Mouse (Mus musculus): ENCODE measurements around the gene Smpd1.
A peak's percentile ranks its signal among the peaks of the same experiment; 100 is the strongest.

Gene Smpd1

GRCm38 (mm10) chr7:105562317-105562716, 8.2 kb downstream of the Smpd1 start:
- no peak for DNase-seq (ENCODE audit: low spot score)

GRCm38 (mm10) chr7:105563367-105563766, 9.2 kb downstream of the Smpd1 start:
- DNase-seq (ENCODE audit: low spot score), result no peak

DNA sequence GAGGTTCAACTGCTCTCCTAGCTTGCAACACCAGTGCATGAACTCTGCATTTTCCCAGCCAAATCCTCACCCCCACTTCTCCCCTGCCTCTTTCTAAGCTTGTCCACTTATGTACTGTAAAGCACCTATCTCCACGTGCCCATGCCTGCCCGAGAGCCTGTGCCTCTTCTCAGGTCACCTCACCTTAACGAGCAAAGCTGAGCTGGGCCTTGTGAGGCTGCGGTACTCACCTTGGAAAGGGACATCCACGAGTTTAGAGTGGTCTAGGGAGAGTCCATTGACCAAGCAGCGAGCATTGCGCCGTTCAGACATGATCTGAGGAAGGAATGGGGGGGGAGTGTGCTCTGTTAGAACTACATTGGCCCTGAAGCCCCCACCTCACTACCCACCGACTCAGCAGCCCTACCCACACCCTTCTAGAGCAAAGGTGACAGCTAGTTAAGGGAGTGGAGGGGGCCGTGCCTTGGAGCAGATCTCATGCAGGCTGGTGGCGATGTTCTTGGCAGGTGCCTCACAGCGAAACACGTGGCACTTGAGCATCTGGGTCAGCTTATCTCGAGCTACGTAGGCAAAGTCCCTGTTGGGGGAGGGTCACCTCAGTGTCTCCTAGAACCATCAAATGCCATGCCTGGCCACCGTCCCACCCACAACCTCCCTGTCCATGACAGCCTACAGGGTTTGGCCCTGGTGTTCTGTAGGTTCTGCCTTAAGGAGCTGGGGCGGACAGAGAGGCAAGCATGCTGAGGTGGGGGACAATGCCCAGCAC, 11.1 kb downstream of the Smpd1 start:
- DNase-seq (ENCODE audit: low spot score), result no peak

GRCm38 (mm10) chr7:105568583-105568982, 14.4 kb downstream of the Smpd1 start:
- DNase-seq (ENCODE audit: low spot score), result no peak

DNA sequence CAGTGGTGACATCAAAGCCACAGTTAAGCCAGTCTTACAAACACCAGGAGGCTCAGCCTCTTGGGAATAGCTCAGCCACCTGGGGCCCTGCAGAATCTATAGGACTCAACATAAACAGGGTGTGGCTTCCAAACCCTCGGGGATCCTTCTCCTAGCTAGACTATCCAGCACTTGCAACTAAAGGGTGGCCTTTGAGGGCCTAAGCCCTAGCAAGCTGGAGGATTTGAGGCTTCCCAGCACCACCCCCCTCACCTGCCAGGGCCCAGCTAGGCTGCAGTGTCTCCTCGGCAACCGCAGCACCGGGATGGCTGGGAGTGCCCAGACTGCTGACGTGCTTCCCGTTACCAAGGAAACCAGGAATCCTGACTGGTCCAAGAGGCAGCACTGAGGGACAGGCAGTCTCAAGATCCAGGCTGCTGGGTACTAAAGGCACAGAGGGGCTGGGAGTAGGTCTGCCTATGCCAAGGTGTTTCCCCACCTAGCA, 14.9 kb downstream of the Smpd1 start:
- DNase-seq (ENCODE audit: low spot score), result peak; percentile 79

DNA sequence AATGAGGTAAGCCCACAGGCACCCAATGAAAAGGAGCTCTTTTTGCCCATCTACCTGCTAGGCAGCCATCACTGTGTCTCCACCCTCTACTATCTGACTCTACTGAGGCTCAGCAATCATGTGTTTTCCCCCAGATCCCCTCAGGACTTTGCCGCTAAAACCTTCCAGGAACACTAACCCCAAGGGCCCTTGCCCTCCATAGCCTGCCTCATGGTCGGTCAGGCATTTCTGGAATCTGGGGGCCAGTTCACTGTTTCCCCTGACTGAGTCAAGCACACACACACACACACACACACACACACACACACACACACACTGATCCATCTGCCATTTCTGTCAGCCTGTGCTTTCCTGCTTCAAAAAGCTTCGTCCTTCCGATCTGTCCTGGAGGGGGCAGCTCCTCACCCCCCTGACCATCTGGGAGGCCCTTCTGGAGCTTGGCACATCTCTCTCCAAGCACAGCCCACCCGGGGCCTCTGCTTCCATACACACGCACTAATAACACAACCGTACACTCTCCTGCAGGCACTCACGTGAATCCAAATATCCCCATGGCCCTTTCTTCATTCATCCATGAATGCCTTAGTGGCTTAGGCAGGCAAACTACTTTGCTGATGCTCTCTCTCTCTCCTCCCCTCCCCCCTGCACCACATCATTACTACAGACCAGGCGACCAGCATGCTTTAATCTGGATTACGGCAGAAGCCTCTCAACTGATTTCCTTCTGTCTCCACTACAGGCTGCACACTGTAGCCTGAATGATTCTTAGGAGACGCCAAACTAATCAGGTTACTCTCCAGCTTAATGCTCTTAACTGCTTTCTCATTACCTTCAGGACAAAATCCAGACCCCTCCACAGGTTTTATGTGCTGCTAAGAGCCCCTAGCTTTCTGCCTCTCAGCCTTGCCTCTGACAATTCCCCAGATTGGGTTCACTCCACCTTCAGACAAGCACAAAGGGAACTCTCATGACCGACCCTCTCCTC, 15.6 kb downstream of the Smpd1 start:
- DNase-seq (ENCODE audit: low spot score), result no peak

DNA sequence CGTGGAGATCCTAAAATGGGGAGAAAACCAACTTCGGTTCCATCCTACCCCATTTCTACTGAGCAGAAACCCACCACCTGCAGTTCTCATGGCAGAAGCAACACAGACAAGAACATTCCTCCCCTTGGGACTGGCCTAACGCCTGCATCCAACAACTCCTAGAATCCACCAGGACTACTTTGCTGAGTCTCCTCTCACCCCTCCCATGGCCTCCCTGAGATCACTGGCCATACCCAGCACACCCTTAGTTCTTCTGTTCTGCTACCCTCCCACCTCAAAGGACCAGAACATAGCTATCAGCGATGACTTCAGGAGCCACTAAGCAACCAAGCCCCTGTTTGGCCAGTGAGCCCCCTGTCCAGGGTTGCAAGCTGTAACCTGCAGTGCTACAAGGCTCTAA, 16.6 kb downstream of the Smpd1 start:
- no peak for DNase-seq (ENCODE audit: low spot score)

- no peak for DNase-seq (ENCODE audit: low spot score)
These were observed 18.8 kb downstream of the Smpd1 start for GRCm38 (mm10) chr7:105572949-105573348.

- no peak for DNase-seq (ENCODE audit: low spot score)
These were observed 20.4 kb downstream of the Smpd1 start for GRCm38 (mm10) chr7:105574537-105574936.

DNA sequence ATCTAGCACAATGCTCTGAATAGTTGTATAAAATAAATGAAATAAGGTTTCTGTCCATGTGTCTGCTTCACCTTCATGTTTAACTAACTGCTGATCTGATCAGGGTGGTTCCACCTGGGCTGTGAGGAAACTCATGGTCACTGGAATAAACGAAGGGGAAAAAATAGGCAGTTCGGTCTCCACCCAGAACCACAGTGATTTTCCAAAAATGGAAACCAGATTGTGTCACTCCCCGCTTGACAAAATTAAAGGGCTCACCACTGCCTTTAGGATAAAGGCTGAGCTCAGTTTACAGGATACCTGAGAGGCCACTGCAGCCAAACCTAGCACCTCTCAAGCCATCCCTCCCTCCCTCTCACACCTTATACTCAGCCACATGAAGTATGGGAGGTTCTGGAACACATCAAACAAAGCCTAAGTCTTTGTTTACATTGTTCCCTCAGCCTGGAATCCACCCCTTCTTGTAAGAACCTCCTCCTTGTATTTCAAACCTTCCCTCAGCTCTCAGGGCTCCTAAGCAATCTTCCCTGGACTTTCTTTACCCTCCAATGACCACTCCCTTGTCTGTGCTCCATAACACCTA, 22.1 kb downstream of the Smpd1 start:
- DNase-seq (ENCODE audit: low spot score), result no peak

- DNase-seq (ENCODE audit: low spot score), result no peak
These were observed 23.3 kb downstream of the Smpd1 start for GRCm38 (mm10) chr7:105577377-105577871.

- DNase-seq (ENCODE audit: low spot score), result no peak
These were observed 24.3 kb downstream of the Smpd1 start for GRCm38 (mm10) chr7:105578481-105578880.

- DNase-seq (ENCODE audit: low spot score), result no peak
These were observed 26.5 kb downstream of the Smpd1 start for GRCm38 (mm10) chr7:105580627-105581089.

- DNase-seq (ENCODE audit: low spot score), result peak; percentile 76
These were observed 27.0 kb downstream of the Smpd1 start, which contains the start of gene Apbb1 for GRCm38 (mm10) chr7:105581094-105581703. Gene Apbb1, minus strand, starts transcription at chr7:105581653.

DNA sequence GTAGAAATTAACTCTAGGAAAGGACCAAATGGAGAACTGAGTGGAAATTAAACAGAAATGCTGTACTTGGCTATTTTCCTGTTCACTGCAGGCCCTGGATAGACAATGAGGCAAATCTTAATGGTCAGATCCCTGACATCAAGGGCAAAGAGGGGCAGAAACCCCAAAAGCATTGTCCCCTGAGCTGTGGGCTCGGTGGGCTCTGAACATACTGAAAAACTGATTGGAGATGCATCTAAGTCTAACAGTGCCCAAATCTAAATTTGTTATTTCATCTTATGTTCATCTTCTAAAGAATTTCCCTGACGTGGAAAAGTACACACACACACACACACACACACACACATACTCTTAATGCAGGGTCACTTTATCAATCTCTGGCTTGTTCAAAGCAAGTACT, 27.8 kb downstream of the Smpd1 start:
- no peak for DNase-seq (ENCODE audit: low spot score)

- no peak for DNase-seq (ENCODE audit: low spot score)
These were observed 34.3 kb downstream of the Smpd1 start for GRCm38 (mm10) chr7:105588325-105588912.

DNA sequence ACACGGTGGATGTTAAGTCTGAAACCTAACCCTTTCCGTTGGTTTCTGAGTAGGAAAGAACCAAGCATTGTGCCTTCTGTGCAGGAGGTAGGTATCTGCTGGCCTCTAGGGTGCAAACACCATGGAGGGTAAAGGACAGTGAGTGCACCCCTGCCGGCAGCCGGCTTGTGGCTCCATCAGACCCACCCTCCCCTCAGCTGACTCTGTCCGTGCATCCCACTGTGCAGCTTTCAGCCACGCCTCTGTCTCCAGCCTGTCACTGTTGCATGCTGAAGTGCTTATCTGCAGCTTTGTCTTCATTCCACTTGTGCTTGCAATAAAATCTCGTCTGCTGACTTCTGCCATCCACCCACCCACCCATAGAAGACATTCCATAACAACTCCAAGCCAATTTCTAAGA, 35.9 kb downstream of the Smpd1 start:
- DNase-seq (ENCODE audit: low spot score), result no peak

GRCm38 (mm10) chr7:105602860-105603623, 48.9 kb downstream of the Smpd1 start:
- no peak for DNase-seq (ENCODE audit: low spot score)
